Mouse (Mus musculus): ENCODE data around the gene Plekhh1. TPM values are rescaled to one million over a fixed set of nuclear protein-coding genes. Genes with fewer than 3 reads are reported as not detected.

Plekhh1 gene
- 3.4 TPM in 2 replicates for polyA plus RNA-seq (2015; fragmentation: Nextera tagmentation; extraction: Ambion mirVana)

DNA sequence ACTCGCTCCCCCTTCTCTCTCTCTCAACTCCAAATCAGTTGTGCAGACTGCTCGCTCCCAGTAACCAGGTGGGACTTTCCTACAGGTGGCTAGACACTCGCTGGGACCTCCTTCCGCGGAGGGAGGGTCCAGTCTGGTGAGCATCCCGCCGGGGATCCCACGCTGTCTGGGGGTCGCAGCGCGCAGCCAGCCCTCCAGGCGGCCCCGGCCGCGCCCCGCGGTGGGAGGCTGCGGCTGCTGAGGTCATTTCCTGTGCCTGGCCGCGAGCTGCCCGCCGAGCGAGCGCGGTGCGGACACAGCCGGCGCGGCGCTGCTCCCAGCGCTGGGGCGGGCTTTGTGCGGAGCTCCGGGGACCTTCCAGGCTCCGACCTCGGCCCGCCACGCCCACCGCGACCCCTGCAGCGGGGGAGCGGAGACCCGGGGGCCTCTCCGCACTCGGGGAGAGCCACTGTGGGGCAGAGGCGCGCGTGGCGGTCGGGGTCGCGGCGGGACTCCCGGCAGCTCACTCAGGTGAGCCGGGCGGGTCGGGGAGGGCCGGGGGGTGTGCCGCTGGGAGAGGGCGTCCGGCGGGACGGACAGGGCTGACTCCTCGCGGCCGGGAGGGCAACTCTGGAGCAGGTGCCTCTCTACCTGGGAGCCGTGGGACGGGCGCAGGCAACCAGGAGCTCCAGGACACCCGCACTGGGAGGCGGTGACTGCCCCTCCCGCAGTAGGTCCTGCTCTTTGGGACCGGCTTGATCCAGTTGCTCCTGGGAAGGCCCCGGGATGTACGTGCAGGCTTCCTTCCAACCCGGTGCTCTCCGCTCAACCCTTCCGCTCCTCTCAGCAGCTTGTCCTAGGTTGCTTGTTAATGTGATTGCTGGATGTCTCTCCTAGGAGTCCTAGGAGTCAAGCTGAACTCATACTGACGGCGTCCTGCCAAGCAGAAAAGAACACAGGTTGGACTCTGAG lies at the start of gene Plekhh1:
Plekhh1 (plus strand) TSS at position 253 of the 951 bp plus-strand sequence.
- Histone ChIP-seq H3K27me3 (no peaks in the 10 kb centered on the region), H3K9me3 (no peaks in the 10 kb centered on the region), H3K4me3 (peak within 1 kb of the TSS; percentile 70), H3K4me1 (peaks cover 12% of the 10 kb centered on the region), H3K9ac (peak within 1 kb of the TSS; percentile 63), H3K27ac (peak within 1 kb of the TSS; percentile 57), H3K36me3 (no peaks in the 10 kb centered on the region), H3K4me2 (peak within 1 kb of the TSS; percentile 97)
- peak; percentile 52; the same call in 1 of the 2 replicates for ATAC-seq (ENCODE audit: insufficient number of reproducible peaks, low FRiP score, low TSS enrichment, low read depth)
- under 1% methylated on average over 76 of the region's 80 CpGs for WGBS

DNA sequence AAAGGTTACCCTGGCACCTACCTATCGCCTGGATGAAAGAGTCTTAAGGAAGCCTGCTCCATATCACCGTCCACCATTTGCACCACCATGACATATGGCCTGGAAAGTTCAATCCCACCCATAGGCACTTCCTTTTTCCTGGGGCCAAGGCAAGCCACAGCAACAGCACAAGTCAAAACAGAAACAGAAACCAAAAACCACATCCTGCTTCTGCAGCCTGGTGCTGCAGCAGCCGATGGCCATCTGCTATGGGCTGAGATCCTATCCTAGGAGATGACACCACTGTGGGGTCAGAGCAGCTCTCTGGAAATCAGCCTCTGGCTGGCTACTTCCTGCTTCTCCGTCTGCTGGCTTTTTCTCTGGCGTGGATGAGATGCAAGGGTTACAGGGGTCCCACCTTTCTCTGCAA lies 48.3 kb upstream of the Plekhh1 start:
- H3K36me3 ChIP-seq, result 0 out of 2 replicates have a peak, but pooled peaks cover 3% of the 10 kb centered on the region
- no peaks in the 10 kb centered on the region for H3K27me3 ChIP-seq
- H3K4me3 ChIP-seq, result no peak overlapping the region
- no peak overlapping the region for H3K4me2 ChIP-seq
- no peak overlapping the region for H3K27ac ChIP-seq
- no peak for ATAC-seq (ENCODE audit: insufficient number of reproducible peaks, low FRiP score, low TSS enrichment, low read depth)
- 62% methylated on average over 5 of the region's 5 CpGs for WGBS
- no peak overlapping the region for H3K9ac ChIP-seq
- H3K9me3 ChIP-seq, result no peaks in the 10 kb centered on the region
- no peaks in the 10 kb centered on the region for H3K4me1 ChIP-seq

DNA sequence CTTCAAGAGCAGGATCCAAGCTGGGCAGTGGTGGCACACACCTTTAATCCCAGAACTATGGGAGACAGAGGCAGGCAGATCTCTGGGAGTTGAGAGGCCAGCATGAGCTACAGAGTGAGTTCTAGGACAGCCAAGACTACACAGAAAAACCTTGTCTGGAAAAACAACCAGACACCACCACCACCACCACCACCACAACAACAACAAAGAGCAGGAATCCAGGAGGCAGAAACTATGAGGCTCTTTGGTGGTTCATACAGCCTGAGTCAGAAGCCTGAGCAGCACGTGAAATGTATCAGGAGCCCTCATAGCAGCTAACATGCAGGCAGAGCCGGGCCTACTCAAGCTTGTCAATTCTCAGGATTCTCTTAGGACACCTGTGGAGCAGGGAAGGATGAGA lies 47.8 kb upstream of the Plekhh1 start:
- 77% methylated on average over 2 of the region's 2 CpGs for WGBS
- Histone ChIP-seq H3K4me1 (no peaks in the 10 kb centered on the region), H3K27me3 (no peaks in the 10 kb centered on the region), H3K36me3 (0 out of 2 replicates have a peak, but pooled peaks cover 3% of the 10 kb centered on the region), H3K9ac (no peak overlapping the region), H3K27ac (no peak overlapping the region), H3K9me3 (no peaks in the 10 kb centered on the region), H3K4me2 (no peak overlapping the region), H3K4me3 (no peak overlapping the region)
- ATAC-seq (ENCODE audit: insufficient number of reproducible peaks, low FRiP score, low TSS enrichment, low read depth), result no peak

- Histone ChIP-seq H3K4me2 (no peak overlapping the region), H3K36me3 (0 out of 2 replicates have a peak, but pooled peaks cover 3% of the 10 kb centered on the region), H3K27ac (no peak overlapping the region), H3K4me3 (no peak overlapping the region), H3K27me3 (no peaks in the 10 kb centered on the region), H3K4me1 (no peaks in the 10 kb centered on the region), H3K9ac (no peak overlapping the region), H3K9me3 (no peaks in the 10 kb centered on the region)
- 63% methylated on average over 9 of the region's 9 CpGs for WGBS
- no peak for ATAC-seq (ENCODE audit: insufficient number of reproducible peaks, low FRiP score, low TSS enrichment, low read depth)
Measured at GRCm38 (mm10) chr12:78981938-78982825, 46.8 kb upstream of the Plekhh1 start.

DNA sequence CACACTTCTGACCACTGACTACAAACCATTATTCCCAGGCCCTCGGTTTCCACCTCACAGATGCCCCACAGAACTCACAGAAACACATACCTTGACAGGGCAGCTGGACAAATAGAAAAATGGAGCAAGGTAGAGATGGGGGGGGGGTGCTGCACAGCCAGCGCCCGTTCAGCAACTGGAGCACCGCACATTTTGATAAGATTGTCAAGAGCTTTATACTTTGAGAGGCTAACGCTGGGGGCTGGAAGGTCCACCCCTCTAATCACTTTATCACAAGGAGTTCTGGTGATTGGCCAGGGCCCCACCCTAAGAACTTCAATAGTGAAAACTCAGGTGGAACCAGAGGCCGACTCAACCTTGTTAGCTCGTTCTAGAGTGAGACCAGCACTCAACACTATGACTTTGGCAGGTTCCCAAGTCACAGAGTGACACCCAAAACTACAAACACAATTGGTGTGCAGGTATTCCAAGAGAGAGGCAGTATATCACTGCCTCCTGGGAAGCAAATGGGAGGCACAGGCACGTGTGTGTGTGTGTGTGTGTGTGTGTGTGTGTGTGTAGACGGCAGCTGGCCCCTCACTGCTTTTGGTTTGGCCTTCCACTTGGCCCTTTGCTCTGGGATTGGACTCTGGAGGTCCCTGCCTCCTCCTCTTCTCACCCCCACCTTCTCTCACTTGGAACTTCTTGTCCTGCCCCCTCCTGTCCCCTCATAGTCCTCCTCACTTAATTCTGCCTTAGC lies 45.5 kb upstream of the Plekhh1 start:
- Histone ChIP-seq H3K9ac (no peak overlapping the region), H3K4me1 (no peaks in the 10 kb centered on the region), H3K9me3 (no peaks in the 10 kb centered on the region), H3K27ac (no peak overlapping the region), H3K4me2 (no peak overlapping the region), H3K4me3 (no peak overlapping the region), H3K27me3 (no peaks in the 10 kb centered on the region), H3K36me3 (no peaks in the 10 kb centered on the region)
- no peak for ATAC-seq (ENCODE audit: insufficient number of reproducible peaks, low FRiP score, low TSS enrichment, low read depth)
- 62% methylated on average over 9 of the region's 9 CpGs for WGBS

GRCm38 (mm10) chr12:78984035-78984432 lies 44.9 kb upstream of the Plekhh1 start:
- Histone ChIP-seq H3K27me3 (no peaks in the 10 kb centered on the region), H3K9me3 (no peaks in the 10 kb centered on the region), H3K4me1 (no peaks in the 10 kb centered on the region), H3K4me3 (no peak overlapping the region), H3K9ac (no peak overlapping the region), H3K4me2 (no peak overlapping the region), H3K36me3 (no peaks in the 10 kb centered on the region), H3K27ac (no peak overlapping the region)
- 0 out of 2 replicates have a peak, but pooled peaks have one; percentile 40 for ATAC-seq (ENCODE audit: insufficient number of reproducible peaks, low FRiP score, low TSS enrichment, low read depth)
- 42% methylated on average over 3 of the region's 3 CpGs for WGBS

GRCm38 (mm10) chr12:78987581-78988081 lies 41.3 kb upstream of the Plekhh1 start:
- no peaks in the 10 kb centered on the region for H3K4me1 ChIP-seq
- no peaks in the 10 kb centered on the region for H3K36me3 ChIP-seq
- H3K27me3 ChIP-seq, result no peaks in the 10 kb centered on the region
- 44% methylated on average over 9 of the region's 9 CpGs for WGBS
- H3K4me3 ChIP-seq, result no peak overlapping the region
- no peak overlapping the region for H3K27ac ChIP-seq
- no peaks in the 10 kb centered on the region for H3K9me3 ChIP-seq
- ATAC-seq (ENCODE audit: insufficient number of reproducible peaks, low FRiP score, low TSS enrichment, low read depth), result no peak
- no peak overlapping the region for H3K9ac ChIP-seq
- no peak overlapping the region for H3K4me2 ChIP-seq

DNA sequence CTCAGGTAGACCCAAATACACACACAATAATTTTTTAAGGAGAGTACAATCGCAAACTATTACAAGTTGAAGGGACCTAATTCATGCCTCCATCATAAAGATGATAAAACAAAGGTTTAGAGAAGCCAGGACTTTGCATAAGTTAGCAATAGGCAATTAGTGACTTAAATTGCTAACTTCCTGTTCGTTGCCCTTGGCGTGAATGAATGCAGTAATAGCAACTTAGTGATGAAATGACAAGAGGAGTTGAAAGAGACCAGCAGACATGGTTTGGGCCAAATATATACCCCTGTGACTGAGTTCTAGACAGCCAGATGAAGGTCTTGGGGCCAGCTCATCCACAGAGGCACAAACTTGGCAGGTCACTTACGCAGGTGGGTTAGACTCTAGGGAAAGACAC lies 32.7 kb upstream of the Plekhh1 start:
- Histone ChIP-seq H3K9me3 (no peaks in the 10 kb centered on the region), H3K36me3 (no peaks in the 10 kb centered on the region), H3K4me1 (no peaks in the 10 kb centered on the region), H3K9ac (no peak overlapping the region), H3K4me2 (no peak overlapping the region), H3K27ac (no peak overlapping the region), H3K4me3 (no peak overlapping the region), H3K27me3 (no peaks in the 10 kb centered on the region)
- 83% methylated on average over 4 of the region's 4 CpGs for WGBS
- no peak for ATAC-seq (ENCODE audit: insufficient number of reproducible peaks, low FRiP score, low TSS enrichment, low read depth)

DNA sequence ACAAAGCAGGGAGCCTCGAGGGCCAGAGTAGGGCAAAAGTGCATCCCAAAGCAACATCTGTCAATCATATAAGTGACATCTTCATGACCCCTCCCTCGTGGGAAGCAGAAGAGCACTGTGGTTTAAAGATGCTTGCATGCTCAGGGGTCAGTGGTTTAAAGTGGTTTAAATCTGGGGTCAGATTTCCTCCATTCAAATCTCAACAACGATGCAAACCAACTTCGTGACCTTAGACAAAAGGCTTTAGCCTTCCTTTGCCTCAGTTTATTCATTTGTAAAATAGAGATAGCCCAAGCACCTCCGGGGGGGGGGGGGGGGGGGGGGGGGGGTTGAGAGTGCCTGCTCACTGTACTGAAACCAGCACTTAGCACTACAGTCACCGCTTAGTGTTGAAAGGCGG lies 32.3 kb upstream of the Plekhh1 start:
- H3K36me3 ChIP-seq, result no peaks in the 10 kb centered on the region
- H3K4me2 ChIP-seq, result no peak overlapping the region
- H3K27me3 ChIP-seq, result no peaks in the 10 kb centered on the region
- H3K27ac ChIP-seq, result no peak overlapping the region
- H3K4me3 ChIP-seq, result no peak overlapping the region
- no peaks in the 10 kb centered on the region for H3K4me1 ChIP-seq
- no peak overlapping the region for H3K9ac ChIP-seq
- 43% methylated on average over 6 of the region's 7 CpGs for WGBS
- no peak for ATAC-seq (ENCODE audit: insufficient number of reproducible peaks, low FRiP score, low TSS enrichment, low read depth)
- H3K9me3 ChIP-seq, result no peaks in the 10 kb centered on the region

DNA sequence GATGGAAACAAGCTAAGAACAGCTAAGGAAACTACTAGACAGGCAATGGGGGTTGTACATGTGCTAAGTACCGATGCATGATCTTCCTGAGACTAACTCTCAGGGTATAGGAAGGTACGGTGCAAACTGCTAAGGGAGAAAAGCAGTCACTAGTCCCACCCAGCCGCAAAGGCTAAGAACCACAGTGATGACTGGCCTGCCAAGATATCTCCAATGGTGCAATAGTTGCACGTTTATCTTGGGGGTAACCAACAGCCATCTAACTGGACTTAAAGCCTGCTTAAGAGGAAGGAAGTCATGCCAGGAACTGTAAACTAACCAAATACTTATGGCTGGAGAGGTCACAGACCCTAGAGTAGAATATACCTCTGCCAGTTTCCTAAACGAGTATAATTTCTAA lies 26.6 kb upstream of the Plekhh1 start:
- no peak for ATAC-seq (ENCODE audit: insufficient number of reproducible peaks, low FRiP score, low TSS enrichment, low read depth)
- H3K36me3 ChIP-seq, result no peaks in the 10 kb centered on the region
- WGBS, result 82% methylated on average over 5 of the region's 5 CpGs
- H3K9me3 ChIP-seq, result no peaks in the 10 kb centered on the region
- no peak overlapping the region for H3K4me2 ChIP-seq
- no peak overlapping the region for H3K9ac ChIP-seq
- no peak overlapping the region for H3K4me3 ChIP-seq
- peaks cover 15% of the 10 kb centered on the region for H3K27me3 ChIP-seq
- H3K27ac ChIP-seq, result no peak overlapping the region
- H3K4me1 ChIP-seq, result peaks cover 10% of the 10 kb centered on the region

- Histone ChIP-seq H3K27me3 (peaks cover 18% of the 10 kb centered on the region), H3K4me3 (no peak overlapping the region), H3K27ac (no peak overlapping the region), H3K4me2 (no peak overlapping the region), H3K9ac (no peak overlapping the region), H3K36me3 (no peaks in the 10 kb centered on the region), H3K4me1 (peaks cover 11% of the 10 kb centered on the region), H3K9me3 (no peaks in the 10 kb centered on the region)
- ATAC-seq (ENCODE audit: insufficient number of reproducible peaks, low FRiP score, low TSS enrichment, low read depth), result no peak
- 90% methylated on average over 3 of the region's 3 CpGs for WGBS
Measured at GRCm38 (mm10) chr12:79002978-79003377, 26.0 kb upstream of the Plekhh1 start.
